Mouse (Mus musculus) c-Kit-positive CD71-positive TER-119-positive erythroid progenitor cells, embryonic 14.5 days (primary cell): ENCODE data around the gene B230118H07Rik.
"Not testable (repeated sequence)": the region's sequence is repeated elsewhere in the genome, so short reads cannot be mapped to it uniquely, and the experiment has no call there.

ENCODE experiments used
- DNase-seq: peaks from one replicate; pipeline ENCODE4 v3.0.0-alpha.2; 2013; ENCODE audit warnings: low spot score

Gene B230118H07Rik

GRCm38 (mm10) chr2:101591356-101591755 lies 58.0 kb downstream of the B230118H07Rik start:
- no peak for DNase-seq

DNA sequence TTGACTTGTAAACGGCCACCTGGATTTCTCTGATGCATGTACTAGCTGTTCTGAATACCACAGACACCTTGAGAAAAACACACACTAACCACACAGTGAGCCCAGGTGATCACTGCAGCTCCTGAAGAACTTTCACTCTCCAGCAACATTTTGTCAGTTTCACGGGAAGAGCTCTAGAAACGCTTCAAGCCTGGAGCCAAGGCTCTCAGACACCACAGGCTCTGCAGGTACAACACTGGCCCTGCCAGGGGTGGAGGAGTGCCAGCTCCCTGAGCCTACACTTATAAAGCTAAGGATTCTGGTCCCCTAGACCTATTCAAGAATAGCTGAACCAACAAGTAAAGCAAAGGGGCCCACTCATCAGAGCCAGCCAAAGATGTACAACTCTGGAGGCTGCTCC lies 67.9 kb downstream of the B230118H07Rik start:
- DNase-seq = no peak

DNA sequence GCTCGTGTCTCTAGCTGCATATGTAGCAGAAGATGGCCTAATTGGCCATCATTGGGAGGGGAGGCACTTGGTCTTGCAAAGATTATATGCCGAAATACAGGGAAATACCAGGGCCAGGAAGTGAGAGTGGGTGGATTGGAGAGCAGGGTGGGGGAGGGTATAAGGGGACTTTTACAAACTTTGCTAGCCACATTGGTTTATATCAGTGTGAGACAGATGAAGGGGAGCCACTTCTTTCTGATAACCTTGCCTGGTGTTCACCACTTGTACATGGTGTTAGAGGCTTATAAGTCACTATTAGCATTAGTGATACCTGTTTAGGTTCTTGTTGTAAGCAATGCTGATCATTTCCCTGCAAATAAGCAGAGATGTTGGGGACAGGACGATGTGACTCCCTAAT lies 68.4 kb downstream of the B230118H07Rik start:
- DNase-seq = no peak

GRCm38 (mm10) chr2:101580428-101580827 lies 68.9 kb downstream of the B230118H07Rik start:
- DNase-seq = no peak

DNA sequence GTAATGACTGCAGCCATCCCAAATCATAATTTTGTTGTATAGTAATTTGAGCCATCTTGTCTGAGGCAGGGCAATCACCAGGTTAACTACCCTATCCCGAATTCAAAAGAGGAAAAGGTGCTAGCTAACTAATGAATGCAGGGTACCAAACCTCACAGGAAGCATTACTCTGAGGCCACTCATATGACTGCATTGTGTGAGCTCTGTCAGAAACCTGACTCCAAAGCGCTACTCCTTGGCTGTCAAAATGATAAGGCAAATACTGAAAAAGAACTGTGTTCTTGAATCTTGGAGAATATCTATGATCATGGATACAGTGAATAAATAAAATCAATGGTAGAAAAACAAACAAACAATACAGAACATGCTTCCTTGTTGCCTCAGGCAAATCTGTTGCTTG lies 69.3 kb downstream of the B230118H07Rik start:
- no peak for DNase-seq

DNA sequence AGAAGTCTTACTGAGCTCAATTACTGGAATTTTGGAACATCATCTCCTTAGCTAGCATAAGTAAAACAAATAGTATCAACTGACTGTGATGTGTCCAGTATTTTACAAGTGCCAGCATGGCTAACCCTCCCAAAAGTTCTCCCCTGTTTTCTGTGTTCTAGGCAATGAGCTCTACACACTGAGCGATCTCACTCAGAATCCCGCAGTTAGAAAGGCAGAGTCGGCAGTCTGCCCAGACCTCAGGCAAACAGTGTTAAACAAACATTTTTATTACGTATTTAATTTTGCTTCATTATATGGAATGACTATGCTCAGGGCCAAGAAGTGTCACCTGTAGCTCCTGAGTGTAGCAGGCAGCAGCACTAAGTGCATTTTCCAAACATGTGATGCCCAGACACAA lies 72.1 kb downstream of the B230118H07Rik start:
- DNase-seq = no peak

GRCm38 (mm10) chr2:101569230-101569629 lies 80.1 kb downstream of the B230118H07Rik start:
- no peak for DNase-seq

DNA sequence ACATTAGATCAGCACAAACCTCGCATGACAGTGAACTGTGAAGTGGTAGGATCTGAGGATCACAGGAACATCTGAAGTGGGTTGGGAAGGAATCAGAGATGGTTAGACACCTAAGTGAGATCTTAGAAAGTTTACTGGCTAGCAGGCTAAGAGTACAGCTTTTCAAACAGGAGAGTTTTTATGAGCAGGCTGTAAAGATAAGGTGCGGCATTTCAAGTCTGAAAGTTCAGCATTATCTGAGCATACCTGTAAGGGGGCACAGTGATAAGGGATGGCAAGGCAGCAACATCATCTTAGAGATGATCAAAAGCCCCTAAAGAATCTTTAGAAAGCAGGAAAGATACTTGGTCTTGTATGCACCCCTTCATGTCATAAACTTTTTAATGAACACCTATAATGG lies 81.8 kb downstream of the B230118H07Rik start:
- no peak for DNase-seq

DNA sequence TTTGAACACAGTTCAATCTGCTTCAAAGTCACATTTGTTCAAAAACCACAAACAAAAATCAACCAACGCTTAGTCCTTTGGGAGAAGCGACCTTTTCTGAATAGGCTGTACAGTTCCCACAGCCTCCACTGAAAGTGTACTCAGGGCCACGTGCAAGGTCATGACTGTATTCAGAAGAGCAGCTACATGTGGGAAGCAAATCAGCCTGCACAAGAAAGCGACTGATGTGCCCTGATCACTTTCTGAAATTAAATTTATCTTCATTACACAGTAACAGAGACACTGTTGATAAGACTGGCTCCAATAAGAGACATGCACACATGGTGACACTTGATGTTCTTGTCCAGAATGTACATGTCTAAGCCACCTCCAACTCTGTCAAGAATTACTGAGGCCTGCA lies 85.6 kb downstream of the B230118H07Rik start:
- no peak for DNase-seq

GRCm38 (mm10) chr2:101563206-101563605 lies 86.1 kb downstream of the B230118H07Rik start:
- no peak for DNase-seq

GRCm38 (mm10) chr2:101559431-101559830 lies 89.9 kb downstream of the B230118H07Rik start:
- DNase-seq = no peak

- no peak for DNase-seq
These were observed 93.4 kb downstream of the B230118H07Rik start for GRCm38 (mm10) chr2:101555886-101556285.

DNA sequence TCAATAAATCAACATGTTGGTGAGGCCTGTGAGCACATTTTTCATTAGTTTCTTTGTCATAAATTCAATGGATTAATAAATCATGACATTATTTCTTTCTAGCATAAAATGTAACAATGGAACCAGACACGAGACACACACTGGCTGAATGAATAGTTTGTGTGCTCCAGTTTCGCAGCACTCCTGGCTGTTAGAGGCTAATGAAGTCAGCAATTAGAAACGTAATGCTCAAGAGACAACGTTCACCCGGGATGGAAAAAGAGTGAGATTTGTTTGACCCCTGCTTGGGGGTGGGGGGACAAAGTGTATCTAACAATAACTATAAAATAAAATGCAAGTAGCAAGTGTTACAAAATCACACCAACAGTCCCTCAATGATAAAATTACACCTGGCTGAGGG lies 95.5 kb downstream of the B230118H07Rik start:
- no peak for DNase-seq

GRCm38 (mm10) chr2:101552301-101552700 lies 97.0 kb downstream of the B230118H07Rik start:
- DNase-seq = no peak

DNA sequence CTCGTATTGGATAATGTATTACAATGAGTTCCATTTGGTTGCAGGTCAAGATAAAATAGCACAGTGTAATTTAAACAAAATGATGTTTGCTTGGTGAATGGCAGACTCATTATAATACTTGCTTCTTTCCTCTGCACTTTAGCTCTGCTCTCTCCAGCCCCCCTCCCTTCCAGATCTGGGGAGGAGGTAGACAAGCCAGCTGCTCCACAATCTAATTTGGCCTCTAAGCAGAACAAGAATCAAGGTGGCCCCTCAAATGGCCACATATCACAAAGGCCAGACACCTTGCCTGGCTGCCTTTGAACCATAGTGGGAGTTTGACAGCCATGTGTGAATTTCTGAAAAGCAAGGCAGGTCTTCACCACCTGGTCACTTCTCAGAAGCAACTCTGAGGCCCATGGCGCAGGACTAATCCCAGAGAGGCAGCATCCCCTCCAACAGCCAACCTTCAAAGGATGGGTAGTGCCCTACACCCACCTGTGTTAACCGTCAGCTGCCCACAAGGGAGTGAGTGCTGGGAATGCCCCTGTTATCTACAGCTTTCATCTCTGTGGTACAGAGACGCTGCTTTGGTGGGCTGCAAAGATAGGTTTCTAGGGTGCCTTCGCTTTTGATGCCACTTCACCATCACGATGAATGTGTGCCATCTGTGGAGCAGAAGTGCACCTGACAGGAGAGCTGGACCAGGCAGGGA lies 98.2 kb downstream of the B230118H07Rik start:
- DNase-seq = no peak

DNA sequence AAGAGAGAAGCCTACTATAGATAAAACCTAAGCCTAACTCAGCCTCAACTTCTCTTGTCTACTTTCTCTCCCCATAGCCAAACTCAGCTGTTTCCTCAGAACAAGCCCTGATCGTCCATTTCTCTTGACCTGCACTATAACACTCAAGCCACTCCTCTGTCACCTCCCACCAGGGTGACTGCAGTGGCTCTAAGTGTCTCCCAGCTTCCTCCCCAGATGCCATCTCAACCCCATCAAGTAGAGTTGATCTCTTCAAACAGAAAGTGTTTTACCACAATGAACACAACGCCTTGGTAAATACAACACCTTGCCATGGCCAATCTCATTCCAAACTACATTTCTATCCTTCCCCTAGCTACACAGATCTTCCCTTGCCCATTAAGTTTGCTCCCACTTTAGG lies 99.2 kb downstream of the B230118H07Rik start:
- DNase-seq = no peak

- no peak for DNase-seq
These were observed 100.5 kb downstream of the B230118H07Rik start for GRCm38 (mm10) chr2:101548866-101549265.

GRCm38 (mm10) chr2:101545593-101545992 lies 103.7 kb downstream of the B230118H07Rik start:
- DNase-seq = no peak

- no peak for DNase-seq
These were observed 105.5 kb downstream of the B230118H07Rik start for GRCm38 (mm10) chr2:101543704-101544417.

DNA sequence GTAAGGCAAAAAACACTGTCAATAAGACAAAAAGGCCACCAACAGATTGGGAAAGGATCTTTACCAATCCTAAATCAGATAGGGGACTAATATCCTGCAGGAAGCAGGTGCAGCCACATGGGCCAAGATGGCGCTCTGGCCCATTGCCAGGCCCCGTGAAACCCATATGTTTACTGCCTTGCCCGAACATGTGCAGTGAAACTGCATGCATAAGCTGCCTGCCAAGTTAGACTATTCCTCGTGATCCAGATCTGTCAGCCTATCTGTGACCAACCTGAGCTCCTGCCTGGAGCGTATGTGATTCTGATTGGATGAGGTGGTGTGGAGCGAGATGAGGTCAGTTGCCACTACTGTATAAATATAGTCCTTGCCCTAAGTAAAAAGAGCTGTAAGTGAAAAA lies 112.4 kb downstream of the B230118H07Rik start:
- not testable (repeated sequence) for DNase-seq

DNA sequence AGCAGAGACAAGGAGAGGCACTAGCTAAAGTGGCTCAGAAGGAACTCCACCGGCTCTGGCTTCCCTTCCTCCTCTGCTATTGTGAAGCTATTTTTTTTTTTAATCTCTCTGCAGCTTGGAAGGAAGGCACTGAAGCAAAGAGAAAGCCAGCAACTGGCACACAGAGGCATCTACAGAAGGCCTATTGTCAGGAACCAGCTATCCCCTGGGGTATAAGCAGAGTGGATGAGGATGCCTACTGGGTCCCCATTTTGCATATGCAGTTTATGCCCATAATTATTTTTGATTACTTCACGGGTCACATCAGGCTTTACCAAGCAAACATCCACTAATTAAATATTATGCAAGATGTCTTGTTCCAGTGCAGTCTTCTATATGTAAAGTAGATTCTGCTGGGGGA lies 115.6 kb downstream of the B230118H07Rik start:
- DNase-seq = no peak

DNA sequence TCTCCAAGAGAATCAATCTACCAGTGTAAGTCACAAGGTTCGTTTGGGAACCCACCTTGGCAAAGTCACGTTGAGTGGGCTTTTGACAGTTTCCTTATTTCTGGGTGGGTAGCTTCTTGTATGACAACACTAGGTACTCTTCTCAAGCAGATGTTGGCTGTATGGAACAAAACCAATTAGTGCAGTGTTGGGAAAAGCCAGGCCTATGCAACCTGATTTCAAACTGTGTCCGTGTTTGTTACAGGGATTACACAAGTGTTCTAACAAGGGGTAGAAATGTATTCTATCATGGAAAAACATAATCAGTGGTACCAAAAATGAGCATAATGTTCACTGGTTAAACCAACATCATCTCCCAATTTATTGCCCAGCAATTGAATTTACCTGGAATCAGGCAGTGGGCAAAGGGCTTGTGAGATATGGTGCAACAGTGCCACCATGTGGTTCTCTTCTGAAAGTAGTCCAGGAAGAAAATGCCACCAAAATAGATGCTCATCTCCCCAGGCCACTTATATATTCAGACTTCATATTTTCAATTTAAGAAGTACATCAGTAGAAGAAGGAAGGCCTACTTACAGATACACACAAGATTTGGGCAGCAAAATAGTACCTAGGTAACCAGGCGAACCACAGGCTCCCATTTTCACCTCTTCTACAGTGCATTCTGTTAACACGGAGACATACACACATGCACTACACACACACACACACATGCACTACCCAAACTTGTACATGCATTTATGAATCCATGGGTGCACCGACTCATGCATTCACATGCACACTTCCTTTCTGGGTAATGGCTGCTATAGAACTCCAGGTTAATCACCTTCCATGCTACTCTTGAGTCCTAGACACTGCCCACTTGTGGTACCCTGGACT lies 123.6 kb downstream of the B230118H07Rik start:
- DNase-seq = peak; percentile 18

- DNase-seq = no peak
These were observed 124.2 kb downstream of the B230118H07Rik start for GRCm38 (mm10) chr2:101525091-101525490.
